Mouse (Mus musculus) limb, embryonic 13.5 days (tissue): Measurements from ENCODE around the gene Eif4b. TPM values are rescaled to one million over a fixed set of nuclear protein-coding genes. Genes with fewer than 3 reads are reported as not detected.
"Not testable (repeated sequence)": the region's sequence is repeated elsewhere in the genome, so short reads cannot be mapped to it uniquely, and the experiment has no call there.

Experiments used
- ATAC-seq: fragments of 200-750 bp; cut with Nextera tagmentation; 2 replicates; pipeline ENCODE4 v1.8.0; 2017; ENCODE audit warnings: low read depth, moderate number of reproducible peaks, moderate TSS enrichment; ENCODE audit not compliant: low FRiP score
- H3K27ac ChIP-seq: fragments of 300-500 bp; sonication (generic); 2 replicates; pipeline ENCODE4 v1.5.1; 2015; ENCODE audit warnings: inconsistent platforms, mild to moderate bottlenecking, moderate library complexity
- H3K27me3 ChIP-seq: fragments of 300-500 bp; sonication (generic); 2 replicates; pipeline ENCODE4 v1.6.1; 2015; ENCODE audit warnings: mild to moderate bottlenecking, inconsistent platforms
- H3K36me3 ChIP-seq: fragments of 300-500 bp; sonication (generic); 2 replicates; pipeline ENCODE4 v1.6.1; 2015; ENCODE audit warnings: inconsistent platforms, mild to moderate bottlenecking, moderate library complexity
- H3K4me1 ChIP-seq: fragments of 300-500 bp; sonication (generic); 2 replicates; pipeline ENCODE4 v1.6.1; 2015; ENCODE audit warnings: inconsistent platforms
- H3K4me2 ChIP-seq: fragments of 300-500 bp; sonication (generic); replicated peaks from 2 replicates; pipeline ENCODE4 v1.6.1; 2015; ENCODE audit warnings: inconsistent platforms, mild to moderate bottlenecking, moderate library complexity
- H3K4me3 ChIP-seq: fragments of 300-500 bp; sonication (generic); 2 replicates; pipeline ENCODE4 v1.5.1; 2015; ENCODE audit warnings: moderate library complexity, mild to moderate bottlenecking, inconsistent platforms
- H3K9ac ChIP-seq: fragments of 300-500 bp; sonication (generic); 2 replicates; pipeline ENCODE4 v1.6.1; 2015; ENCODE audit warnings: mild to moderate bottlenecking, inconsistent platforms
- H3K9me3 ChIP-seq: fragments of 300-500 bp; sonication (generic); 2 replicates; pipeline ENCODE4 v1.6.1; 2016; ENCODE audit warnings: inconsistent platforms
- whole genome bisulfite sequencing: fragments of 180-500 bp; shearing (Covaris S2); methylation state at CpG from one replicate; pipeline ENCODE4 v1.1.7; 2015; 5-methylcytosine and 5-hydroxymethylcytosine counted together
- polyA plus RNA-seq: library from polyadenylated mRNA; unstranded; fragments of >200 nt; fragmentation: Nextera tagmentation; extraction: Ambion mirVana; gene quantifications from 2 replicates; pipeline ENCODE4 v1.2.1, GENCODE M21; 2015

The Eif4b gene
- polyA plus RNA-seq, 1 experiment from 2014 or later, result 120 TPM

DNA sequence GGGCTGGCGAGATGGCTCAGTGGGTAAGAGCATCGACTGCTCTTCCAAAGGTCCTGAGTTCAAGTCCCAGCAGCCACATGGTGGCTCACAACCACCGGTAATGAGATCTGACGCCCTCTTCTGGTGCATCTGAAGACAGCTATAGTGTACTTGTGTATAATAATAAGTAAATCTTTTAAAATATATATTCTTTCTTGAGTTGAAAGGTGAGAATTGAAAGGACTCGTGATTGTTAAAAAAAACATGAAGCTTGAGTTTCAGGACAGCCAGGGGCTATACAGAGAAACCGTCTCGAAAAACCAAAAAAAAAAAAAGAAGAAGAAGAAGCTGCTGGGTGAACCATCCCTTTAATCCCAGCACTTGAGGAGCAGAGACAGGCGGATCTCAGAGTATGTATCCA lies 6.4 kb downstream of the Eif4b start:
- ATAC-seq, H3K27me3 ChIP-seq, H3K9ac ChIP-seq, H3K9me3 ChIP-seq, H3K27ac ChIP-seq, H3K4me2 ChIP-seq, H3K4me3 ChIP-seq: not testable (repeated sequence)
- H3K4me1 ChIP-seq, result peaks cover 14% of the 10 kb centered on the region
- H3K36me3 ChIP-seq, result peaks cover 39% of the 10 kb centered on the region
- 77% methylated on average over 8 of the region's 8 CpGs for WGBS

DNA sequence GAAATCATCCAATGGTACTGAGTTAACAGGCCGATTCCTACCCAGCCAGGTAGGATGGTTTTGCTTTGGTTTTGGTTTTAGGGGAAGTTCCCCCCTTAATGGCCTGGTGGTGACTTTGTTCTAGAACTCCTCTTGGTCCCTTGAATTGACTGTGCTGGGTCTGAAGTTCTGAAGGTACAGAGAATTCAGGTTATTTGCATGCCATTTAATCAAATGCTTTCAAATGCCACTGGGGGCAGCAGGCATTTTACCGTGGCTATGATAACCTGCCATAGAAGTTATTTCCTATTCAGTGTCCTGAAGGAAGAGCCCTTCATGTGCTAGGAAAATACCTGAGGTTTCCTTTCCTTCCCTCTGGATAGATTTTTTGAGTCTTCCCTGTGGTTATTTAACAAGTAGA lies 6.9 kb downstream of the Eif4b start:
- ATAC-seq, result no peak
- no peaks in the 10 kb centered on the region for H3K27me3 ChIP-seq
- H3K4me3 ChIP-seq, result no peak overlapping the region
- H3K36me3 ChIP-seq, result peaks cover 43% of the 10 kb centered on the region
- H3K27ac ChIP-seq, result no peak overlapping the region
- 64% methylated on average over 2 of the region's 2 CpGs for WGBS
- peaks cover 9% of the 10 kb centered on the region for H3K4me1 ChIP-seq
- no peak overlapping the region for H3K9ac ChIP-seq
- no peak overlapping the region for H3K4me2 ChIP-seq
- H3K9me3 ChIP-seq, result no peaks in the 10 kb centered on the region

DNA sequence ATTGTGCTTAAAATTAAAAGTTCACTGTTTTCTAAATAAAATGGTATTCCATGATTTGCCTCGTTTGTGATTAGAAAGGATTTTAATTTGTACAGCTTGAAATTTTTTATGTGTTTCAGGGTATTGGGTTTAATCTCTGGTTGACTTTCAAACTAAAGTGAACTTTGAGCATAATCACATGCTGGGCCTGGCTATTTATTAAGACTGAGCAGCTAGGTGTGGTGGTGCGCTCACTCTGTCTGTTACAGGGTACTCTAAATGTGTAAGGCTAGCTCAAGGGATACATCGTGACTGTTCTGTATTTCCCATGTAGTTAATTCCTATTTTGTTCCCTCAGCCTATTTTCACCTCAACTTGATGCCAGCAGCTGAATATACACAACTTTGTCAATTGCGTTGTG lies 8.6 kb downstream of the Eif4b start:
- Histone ChIP-seq H3K9ac (no peak overlapping the region), H3K27ac (no peak overlapping the region), H3K4me2 (no peak overlapping the region), H3K27me3 (no peaks in the 10 kb centered on the region), H3K9me3 (no peaks in the 10 kb centered on the region), H3K4me3 (no peak overlapping the region), H3K36me3 (peaks cover 59% of the 10 kb centered on the region), H3K4me1 (no peaks in the 10 kb centered on the region)
- ATAC-seq, result no peak
- WGBS, result 90% methylated on average over 4 of the region's 4 CpGs

DNA sequence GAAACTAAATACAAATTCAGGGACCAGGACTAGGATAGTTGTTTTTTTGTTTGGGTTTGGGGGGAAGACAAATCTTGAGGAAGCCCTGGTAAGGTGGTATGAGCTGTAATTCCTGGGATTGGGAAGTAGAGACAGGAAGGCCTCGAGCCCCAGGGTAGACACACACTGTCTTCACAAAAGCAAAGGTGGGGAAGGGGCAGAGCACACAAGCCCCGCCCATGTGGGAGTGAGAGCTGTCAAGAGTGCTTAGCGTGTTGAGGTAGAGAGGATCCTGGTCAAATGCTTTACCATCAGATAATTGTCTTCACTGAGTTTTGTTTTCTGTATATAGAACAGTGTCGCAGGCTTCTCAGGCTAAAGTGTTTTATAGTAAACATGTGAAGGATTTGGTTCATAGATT lies 9.5 kb downstream of the Eif4b start:
- Histone ChIP-seq H3K4me2 (no peak overlapping the region), H3K27ac (no peak overlapping the region), H3K36me3 (peaks cover 65% of the 10 kb centered on the region), H3K27me3 (no peaks in the 10 kb centered on the region), H3K4me1 (no peaks in the 10 kb centered on the region), H3K9ac (no peak overlapping the region), H3K9me3 (no peaks in the 10 kb centered on the region), H3K4me3 (no peak overlapping the region)
- no peak for ATAC-seq
- WGBS, result 85% methylated on average over 4 of the region's 4 CpGs

DNA sequence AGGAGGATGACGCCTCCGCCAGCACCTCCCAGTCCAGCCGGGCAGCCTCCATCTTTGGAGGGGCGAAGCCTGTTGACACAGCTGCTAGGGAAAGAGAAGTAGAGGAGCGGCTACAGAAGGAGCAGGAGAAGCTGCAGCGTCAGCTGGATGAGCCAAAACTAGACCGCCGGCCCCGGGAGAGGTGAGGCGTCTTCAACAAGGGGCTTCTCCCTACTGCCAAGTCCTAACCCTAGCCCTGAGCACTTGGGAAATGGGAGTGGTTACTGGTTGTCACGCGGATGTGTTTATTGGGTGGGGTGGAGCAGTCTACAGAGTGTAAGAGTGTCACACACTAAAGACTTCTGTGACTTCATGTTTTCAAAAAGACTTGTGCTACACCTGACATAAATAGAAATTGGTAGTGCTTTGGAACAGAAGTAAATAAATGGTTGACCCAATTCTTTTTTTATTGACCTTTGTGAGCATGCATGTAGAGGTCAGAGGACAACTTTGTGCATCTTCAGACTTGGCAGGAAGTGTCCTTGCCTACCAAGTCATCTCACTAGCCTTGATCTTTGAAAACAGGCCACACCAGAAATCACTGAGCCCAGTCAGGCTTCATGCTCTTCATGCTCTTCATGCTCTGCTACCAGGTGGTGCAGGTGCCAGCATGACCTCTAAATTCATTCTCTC lies 16.5 kb downstream of the Eif4b start:
- Histone ChIP-seq H3K36me3 (peaks cover 98% of the 10 kb centered on the region), H3K4me2 (no peak overlapping the region), H3K4me1 (no peaks in the 10 kb centered on the region), H3K27me3 (no peaks in the 10 kb centered on the region), H3K4me3 (no peak overlapping the region), H3K9me3 (no peaks in the 10 kb centered on the region), H3K27ac (no peak overlapping the region), H3K9ac (no peak overlapping the region)
- no peak for ATAC-seq
- 83% methylated on average over 12 of the region's 12 CpGs for WGBS

DNA sequence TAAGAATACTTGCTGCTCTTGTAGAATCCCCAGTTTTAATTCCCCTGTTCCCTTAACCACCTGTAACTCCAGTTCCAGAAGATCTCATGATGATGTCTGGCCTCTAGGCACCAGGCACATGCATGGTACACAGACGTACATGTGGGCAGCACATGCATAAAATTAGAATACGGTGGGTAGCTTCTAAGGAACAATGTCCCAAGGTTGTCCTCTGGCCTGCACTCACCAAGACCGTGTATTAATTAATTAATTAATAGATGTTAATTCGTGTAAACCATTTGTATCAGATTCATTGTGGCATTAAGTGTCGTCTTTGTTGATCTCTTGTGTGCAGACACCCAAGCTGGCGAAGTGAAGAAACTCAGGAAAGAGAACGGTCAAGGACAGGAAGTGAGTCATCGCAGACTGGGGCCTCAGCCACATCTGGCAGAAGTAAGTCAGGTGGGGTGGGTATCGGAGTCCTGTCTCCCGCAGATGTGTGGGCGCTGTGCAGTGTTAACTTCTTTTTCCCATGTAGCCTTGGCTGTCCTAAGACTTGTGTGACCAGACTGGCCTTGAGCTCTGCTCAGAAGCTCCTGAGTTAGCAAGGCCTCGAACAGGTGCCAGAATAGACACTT lies 17.6 kb downstream of the Eif4b start:
- Histone ChIP-seq H3K9me3 (no peaks in the 10 kb centered on the region), H3K27ac (no peak overlapping the region), H3K4me3 (no peak overlapping the region), H3K4me1 (no peaks in the 10 kb centered on the region), H3K27me3 (no peaks in the 10 kb centered on the region), H3K9ac (no peak overlapping the region), H3K36me3 (peaks cover 99% of the 10 kb centered on the region), H3K4me2 (no peak overlapping the region)
- ATAC-seq, result no peak
- 86% methylated on average over 12 of the region's 12 CpGs for WGBS

DNA sequence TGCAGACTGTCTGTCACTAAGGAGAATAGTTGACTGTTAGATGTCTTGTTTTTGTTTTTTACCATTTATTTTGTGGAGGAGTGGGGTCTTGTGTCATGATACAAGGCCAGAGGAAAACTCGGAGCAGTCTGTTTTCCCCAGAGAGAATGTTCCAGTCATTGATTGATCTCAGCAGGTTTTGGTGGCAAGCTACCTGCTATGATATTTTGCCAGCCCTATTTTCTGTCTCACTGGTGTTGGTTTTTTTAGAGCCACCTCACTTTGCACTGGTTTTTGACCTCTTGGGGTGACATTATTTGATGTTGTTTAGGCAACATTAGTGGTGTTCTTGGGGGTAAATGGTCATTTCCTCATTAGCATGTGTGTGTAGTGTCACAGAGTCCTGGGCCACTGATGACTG lies 18.1 kb downstream of the Eif4b start:
- Histone ChIP-seq H3K36me3 (peaks cover 99% of the 10 kb centered on the region), H3K9me3 (no peaks in the 10 kb centered on the region), H3K4me3 (no peak overlapping the region), H3K9ac (no peak overlapping the region), H3K4me2 (no peak overlapping the region), H3K27ac (no peak overlapping the region), H3K27me3 (no peaks in the 10 kb centered on the region), H3K4me1 (no peaks in the 10 kb centered on the region)
- WGBS, result 79% methylated on average over 1 of the region's 1 CpGs
- no peak for ATAC-seq

DNA sequence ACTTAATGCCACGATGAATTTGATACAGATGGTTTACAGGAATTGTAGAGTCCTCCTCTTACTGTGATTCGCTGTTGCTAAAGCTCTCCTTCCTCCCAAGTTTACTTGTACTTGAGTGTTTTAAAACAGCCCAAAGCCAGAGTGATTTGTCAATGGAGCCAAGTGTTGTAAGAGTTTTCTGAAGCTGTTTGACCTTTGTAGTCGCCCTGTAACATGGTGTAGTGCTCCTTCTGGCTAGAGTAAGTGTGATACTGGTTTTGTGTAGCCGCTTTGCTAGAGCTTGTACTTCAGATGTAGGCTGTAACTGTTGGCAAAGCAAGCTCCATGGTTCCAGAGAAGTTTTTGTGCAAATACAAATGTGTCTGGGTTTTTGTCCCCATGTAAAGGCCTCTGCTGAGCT lies 18.6 kb downstream of the Eif4b start:
- peaks cover 99% of the 10 kb centered on the region for H3K36me3 ChIP-seq
- no peak overlapping the region for H3K9ac ChIP-seq
- 92% methylated on average over 4 of the region's 4 CpGs for WGBS
- H3K27me3 ChIP-seq, result no peaks in the 10 kb centered on the region
- H3K4me1 ChIP-seq, result peaks cover 2% of the 10 kb centered on the region
- no peak overlapping the region for H3K27ac ChIP-seq
- H3K4me2 ChIP-seq, result no peak overlapping the region
- no peak overlapping the region for H3K4me3 ChIP-seq
- ATAC-seq, result no peak
- H3K9me3 ChIP-seq, result no peaks in the 10 kb centered on the region

DNA sequence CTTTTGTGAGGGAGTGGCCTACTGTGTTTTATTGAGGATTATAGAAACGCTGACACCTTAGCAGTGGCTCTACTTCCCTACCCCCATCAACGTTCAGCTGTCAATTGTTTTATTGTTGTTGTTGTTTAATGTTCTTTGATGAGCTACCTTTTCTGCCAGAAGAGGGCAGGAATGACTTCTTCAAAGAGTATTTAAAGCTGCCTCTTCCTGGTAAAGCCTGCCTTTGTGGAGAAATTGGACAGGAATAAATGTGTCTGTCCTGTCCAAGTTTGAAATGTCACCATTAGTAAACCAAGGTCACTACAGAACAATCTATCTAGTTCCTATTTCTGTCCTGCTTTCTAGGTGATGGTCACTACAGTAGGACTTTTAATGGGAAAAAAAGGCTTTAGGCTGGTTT lies 20.6 kb downstream of the Eif4b start:
- Histone ChIP-seq H3K4me1 (peaks cover 21% of the 10 kb centered on the region), H3K9ac (no peak overlapping the region), H3K36me3 (peaks cover 91% of the 10 kb centered on the region), H3K9me3 (no peaks in the 10 kb centered on the region), H3K27ac (no peak overlapping the region), H3K4me3 (no peak overlapping the region), H3K4me2 (no peak overlapping the region), H3K27me3 (no peaks in the 10 kb centered on the region)
- no peak for ATAC-seq
- WGBS, result 25% methylated on average over 2 of the region's 2 CpGs

DNA sequence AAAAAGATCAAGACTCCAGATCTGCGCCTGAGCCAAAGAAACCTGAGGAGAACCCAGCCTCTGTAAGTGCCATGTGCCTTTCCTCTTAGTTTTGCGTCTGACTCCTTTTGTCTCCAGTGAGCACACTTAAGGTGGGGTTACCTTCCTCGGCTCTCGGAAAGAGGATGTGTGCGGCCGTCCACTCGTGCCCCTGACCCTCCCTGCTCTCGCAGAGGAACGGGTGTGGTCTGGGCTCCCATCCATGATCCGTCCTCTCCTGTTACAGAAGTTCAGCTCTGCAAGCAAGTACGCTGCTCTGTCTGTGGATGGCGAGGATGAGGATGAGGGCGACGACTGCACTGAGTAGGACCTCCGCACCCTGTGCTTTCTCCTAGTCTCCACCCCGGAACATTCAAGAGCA lies 21.4 kb downstream of the Eif4b start:
- H3K9ac ChIP-seq, result no peak overlapping the region
- H3K4me2 ChIP-seq, result no peak overlapping the region
- H3K4me1 ChIP-seq, result peaks cover 30% of the 10 kb centered on the region
- WGBS, result 88% methylated on average over 16 of the region's 16 CpGs
- H3K36me3 ChIP-seq, result peaks cover 82% of the 10 kb centered on the region
- no peak for ATAC-seq
- no peak overlapping the region for H3K27ac ChIP-seq
- no peaks in the 10 kb centered on the region for H3K9me3 ChIP-seq
- no peak overlapping the region for H3K4me3 ChIP-seq
- no peaks in the 10 kb centered on the region for H3K27me3 ChIP-seq

DNA sequence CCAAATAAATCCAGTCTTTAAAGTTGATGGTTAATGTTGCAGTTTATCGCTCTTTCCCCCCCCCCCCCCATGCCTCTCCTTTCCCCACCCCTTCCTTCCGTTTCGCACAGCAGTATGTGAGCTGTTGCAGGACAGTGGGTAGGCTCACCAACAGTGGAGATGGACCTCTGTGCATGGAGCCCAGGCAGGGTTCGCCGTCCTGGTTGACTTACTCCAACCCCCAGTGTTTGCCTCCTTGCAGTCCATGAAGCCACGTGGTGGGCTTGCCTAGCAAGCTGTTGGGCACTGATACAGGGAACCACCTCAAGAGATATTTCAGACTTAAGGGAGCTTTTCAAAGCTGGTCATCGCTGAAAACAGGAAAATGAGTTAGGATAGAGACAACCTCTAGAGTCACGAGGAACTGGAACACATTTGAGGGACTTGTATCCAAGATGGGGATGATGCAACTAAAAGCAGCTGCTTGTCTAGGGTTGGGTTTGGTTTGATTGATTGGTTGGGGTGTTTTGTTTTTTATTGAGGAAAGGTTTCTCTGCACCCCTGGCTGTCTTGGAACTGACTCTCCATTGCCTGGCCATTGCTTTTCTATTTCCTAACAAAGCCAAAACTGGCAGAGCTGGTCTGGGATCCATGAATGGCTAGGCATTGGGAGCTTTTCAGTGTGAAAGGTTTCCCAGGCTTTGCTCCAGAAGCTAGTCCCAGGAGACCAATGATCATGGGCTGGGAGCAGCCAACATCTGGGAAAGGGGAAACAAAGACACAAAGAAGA lies 23.8 kb downstream of the Eif4b start:
- H3K4me3 ChIP-seq, result no peak overlapping the region
- ATAC-seq, result no peak
- H3K9me3 ChIP-seq, result no peaks in the 10 kb centered on the region
- H3K36me3 ChIP-seq, result peaks cover 59% of the 10 kb centered on the region
- no peaks in the 10 kb centered on the region for H3K27me3 ChIP-seq
- H3K9ac ChIP-seq, result no peak overlapping the region
- H3K4me2 ChIP-seq, result peak overlapping the region; percentile 83
- peak overlapping the region; percentile 52; the same call in 1 of the 2 replicates for H3K27ac ChIP-seq
- WGBS, result 75% methylated on average over 8 of the region's 8 CpGs
- H3K4me1 ChIP-seq, result peaks cover 49% of the 10 kb centered on the region

DNA sequence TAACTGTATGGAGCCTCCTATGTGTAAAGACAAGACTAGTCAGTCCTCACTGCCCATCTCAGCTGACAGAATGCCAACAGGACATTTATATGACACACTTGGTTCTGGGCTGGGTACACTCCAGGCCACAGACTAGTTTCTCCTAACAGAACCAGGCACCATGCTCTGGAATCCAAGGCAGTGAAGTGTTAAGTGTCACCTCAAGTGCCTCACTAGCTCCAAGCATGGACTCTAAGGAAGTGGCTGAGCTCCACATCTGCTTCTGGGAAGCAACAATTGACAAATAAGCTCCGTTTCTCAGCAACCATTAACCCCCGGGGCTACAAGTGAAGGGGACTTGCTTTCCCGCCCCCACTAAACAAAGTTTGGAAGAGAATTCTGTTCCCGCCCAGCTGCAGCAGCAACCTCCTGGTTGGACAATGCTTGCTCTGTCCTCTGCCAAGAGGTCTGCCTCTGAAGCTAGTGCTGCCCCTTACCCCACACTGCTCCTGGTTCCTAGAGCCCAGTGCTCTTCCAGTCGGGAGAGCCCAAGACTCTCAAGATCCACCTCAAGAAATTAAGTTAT lies 24.5 kb downstream of the Eif4b start:
- WGBS, result 16% methylated on average over 5 of the region's 5 CpGs
- no peaks in the 10 kb centered on the region for H3K27me3 ChIP-seq
- no peaks in the 10 kb centered on the region for H3K9me3 ChIP-seq
- H3K27ac ChIP-seq, result peak overlapping the region; percentile 52; the same call in 1 of the 2 replicates
- peak overlapping the region; percentile 61; the same call in 1 of the 2 replicates for H3K4me3 ChIP-seq
- ATAC-seq, result no peak
- H3K4me1 ChIP-seq, result peaks cover 57% of the 10 kb centered on the region
- no peak overlapping the region for H3K9ac ChIP-seq
- H3K36me3 ChIP-seq, result peaks cover 52% of the 10 kb centered on the region
- H3K4me2 ChIP-seq, result peak overlapping the region; percentile 83
